ENCODE assay signal across 8 mouse cellular contexts in genomic region chr11:121808204-121808852, GRCm38 (mm10). TPM values are rescaled to one million over a fixed set of nuclear protein-coding genes. Genes with fewer than 3 reads are reported as not detected.
DNase-seq lines count a peak whose midpoint lies in the region; ATAC-seq and TF ChIP-seq lines count a peak whose summit lies in the region.

No protein-coding gene starts in this region.

- TF ChIP-seq CTCF in lung, adult 2 months (IDR thresholded peaks at IDR 0.05; ENCODE audit: insufficient read depth, low read length) = peak; percentile 84

- peak; percentile 53; the same call in 1 of the 2 replicates for ATAC-seq in forebrain, embryonic 12.5 days (ENCODE audit: low FRiP score)

- no peak for TF ChIP-seq POLR2A in lung, adult 2 months (IDR thresholded peaks at IDR 0.05; ENCODE audit: borderline replicate concordance, extremely low read depth, low read depth, low read length)

- no peak overlapping the region for H3K27ac ChIP-seq in forebrain, embryonic 12.5 days

- 0 out of 2 replicates have a peak, but pooled peaks cover 3% of the 10 kb centered on the region for H3K4me1 ChIP-seq in forebrain, embryonic 12.5 days
- H3K4me1 ChIP-seq in lung, adult 2 months (ENCODE audit: control insufficient read depth, insufficient read depth, low read length) = no peaks in the 10 kb centered on the region

- 6% methylated on average over 4 of the region's 4 CpGs for WGBS in forebrain, embryonic 12.5 days
- 3% methylated on average over 4 of the region's 4 CpGs for WGBS in lung, adult 2 months

- DNase-seq in ES-CJ7 (ENCODE audit: low read depth, low spot score) = peak; percentile 69
- peak; percentile 36 for DNase-seq in c-Kit-negative CD71-positive TER-119-positive erythroid progenitor cells, embryonic 14.5 days (ENCODE audit: low read depth, low spot score)
- peak; percentile 87 to 91 for DNase-seq in heart, postnatal 14 days
- peak; percentile 92 to 93 for DNase-seq in kidney, postnatal 4 days
- DNase-seq in lung, adult 2 months = peak; percentile 82
- peak; percentile 84 for DNase-seq in ovary, postnatal 14 days (ENCODE audit: low spot score)
- peak; percentile 59 to 85 for DNase-seq in thymus, postnatal 10 days (ENCODE audit: low spot score in 2 of 2)

- no peaks in the 10 kb centered on the region for H3K9me3 ChIP-seq in forebrain, embryonic 12.5 days

- no peak overlapping the region for H3K4me3 ChIP-seq in forebrain, embryonic 12.5 days (replicated peaks)
- H3K4me3 ChIP-seq in lung, adult 2 months (replicated peaks; ENCODE audit: extremely low read depth, low read depth, low read length) = no peak overlapping the region

- H3K27me3 ChIP-seq in forebrain, embryonic 12.5 days = no peaks in the 10 kb centered on the region

- intact Hi-C loops in heart, postnatal 14 days (cut with DNase I) = loop anchor here (1.0 to 5.0 kb wide), 4 partner anchors 66 to 333 kb away; no protein-coding TSS in a partner anchor

- H3K9ac ChIP-seq in forebrain, embryonic 12.5 days = no peak overlapping the region

- H3K36me3 ChIP-seq in forebrain, embryonic 12.5 days (replicated peaks) = no peaks in the 10 kb centered on the region

- H3K4me2 ChIP-seq in forebrain, embryonic 12.5 days = no peak overlapping the region

RNA-seq across cellular contexts. Expression of gene Ptchd3, which starts 21.7 kb away (rescaled TPM):
- polyA plus RNA-seq in forebrain, embryonic 12.5 days (2016; fragmentation: Nextera tagmentation; extraction: Ambion mirVana) = not detected in 2 replicates
- under 1 TPM; 0.38 to 0.39 TPM for total RNA-seq in heart, postnatal 14 days (2021)
- 0.05 TPM in 1 of 2 replicates, not detected in the other for polyA plus RNA-seq in lung, adult 2 months (2012; rRNA removed)

Comparison
In these comparisons a context has a peak if more than half of its experiments do, and no peak if none do; other contexts are left out.
1. DNase-seq: peak in every context shown above with its lines; median percentile 92 in kidney, postnatal 4 days; 89 in heart, postnatal 14 days; 84 in ovary, postnatal 14 days; 82 in lung, adult 2 months; 72 in thymus, postnatal 10 days; 69 in ES-CJ7; 36 in c-Kit-negative CD71-positive TER-119-positive erythroid progenitor cells, embryonic 14.5 days.